Mouse (Mus musculus): Measurements from ENCODE around the gene AU022252. TPM values are rescaled to one million over a fixed set of nuclear protein-coding genes. Genes with fewer than 3 reads are reported as not detected.
A peak's percentile ranks its signal among the peaks of the same experiment; 100 is the strongest.

Gene AU022252
- polyA plus RNA-seq, 1 experiment from 2014 or later: 28.8 TPM

GRCm38 (mm10) chr4:119167068-119167467 lies 65.4 kb downstream of the AU022252 start:
- no peaks in the 10 kb centered on the region for H3K9me3 ChIP-seq (replicated peaks; ENCODE audit: control insufficient read depth, low read length)
- no peak overlapping the region for H3K4me3 ChIP-seq (ENCODE audit: low read depth, low read length)
- no peak for ATAC-seq
- H3K36me3 ChIP-seq (ENCODE audit: control insufficient read depth, insufficient read depth, low read length): peaks cover 26% of the 10 kb centered on the region
- no peaks in the 10 kb centered on the region for H3K4me1 ChIP-seq (ENCODE audit: control insufficient read depth, insufficient read depth, low read length)
- H3K27ac ChIP-seq (ENCODE audit: low read depth, low read length): no peak overlapping the region
- 87% methylated on average over 4 of the region's 4 CpGs for WGBS
- H3K4me2 ChIP-seq (ENCODE audit: low read length): no peak overlapping the region
- no peak for DNase-seq (ENCODE audit: low spot score)
- H3K9ac ChIP-seq (ENCODE audit: low read length): no peak overlapping the region
- no peaks in the 10 kb centered on the region for H3K27me3 ChIP-seq (replicated peaks; ENCODE audit: control insufficient read depth, insufficient read depth, low read length)

- no peaks in the 10 kb centered on the region for H3K27me3 ChIP-seq (replicated peaks; ENCODE audit: control insufficient read depth, insufficient read depth, low read length)
- ATAC-seq (no peak), DNase-seq (ENCODE audit: low spot score) (no peak)
- peaks cover 26% of the 10 kb centered on the region for H3K36me3 ChIP-seq (ENCODE audit: control insufficient read depth, insufficient read depth, low read length)
- no peak overlapping the region for H3K27ac ChIP-seq (ENCODE audit: low read depth, low read length)
- H3K4me1 ChIP-seq (ENCODE audit: control insufficient read depth, insufficient read depth, low read length): no peaks in the 10 kb centered on the region
- H3K9me3 ChIP-seq (replicated peaks; ENCODE audit: control insufficient read depth, low read length): no peaks in the 10 kb centered on the region
- H3K9ac ChIP-seq (ENCODE audit: low read length): no peak overlapping the region
- 83% methylated on average over 7 of the region's 7 CpGs for WGBS
- H3K4me2 ChIP-seq (ENCODE audit: low read length): no peak overlapping the region
- no peak overlapping the region for H3K4me3 ChIP-seq (ENCODE audit: low read depth, low read length)
Observed at GRCm38 (mm10) chr4:119165916-119166315, 66.6 kb downstream of the AU022252 start.

- 92% methylated on average over 4 of the region's 4 CpGs for WGBS
Observed at GRCm38 (mm10) chr4:119162990-119163389, 69.5 kb downstream of the AU022252 start.

GRCm38 (mm10) chr4:119161358-119161757 lies 71.2 kb downstream of the AU022252 start:
- Histone ChIP-seq H3K36me3 (ENCODE audit: control insufficient read depth, insufficient read depth, low read length) (no peaks in the 10 kb centered on the region), H3K4me3 (ENCODE audit: low read depth, low read length) (no peak overlapping the region), H3K27ac (ENCODE audit: low read depth, low read length) (no peak overlapping the region), H3K9me3 (replicated peaks; ENCODE audit: control insufficient read depth, low read length) (no peaks in the 10 kb centered on the region), H3K4me2 (ENCODE audit: low read length) (no peak overlapping the region), H3K4me1 (ENCODE audit: control insufficient read depth, insufficient read depth, low read length) (no peaks in the 10 kb centered on the region), H3K27me3 (replicated peaks; ENCODE audit: control insufficient read depth, insufficient read depth, low read length) (no peaks in the 10 kb centered on the region), H3K9ac (ENCODE audit: low read length) (no peak overlapping the region)
- no peak for DNase-seq (ENCODE audit: low spot score)
- ATAC-seq: no peak
- WGBS: 74% methylated on average over 3 of the region's 3 CpGs

More at GRCm38 (mm10) chr4:119162990-119163389, 69.5 kb downstream of the AU022252 start:
- ATAC-seq (no peak), DNase-seq (ENCODE audit: low spot score) (no peak)
- H3K27me3 ChIP-seq (replicated peaks; ENCODE audit: control insufficient read depth, insufficient read depth, low read length): no peaks in the 10 kb centered on the region
- no peaks in the 10 kb centered on the region for H3K9me3 ChIP-seq (replicated peaks; ENCODE audit: control insufficient read depth, low read length)
- peaks cover 2% of the 10 kb centered on the region; the same call in 1 of the 2 replicates for H3K36me3 ChIP-seq (ENCODE audit: control insufficient read depth, insufficient read depth, low read length)
- no peak overlapping the region for H3K27ac ChIP-seq (ENCODE audit: low read depth, low read length)
- no peak overlapping the region for H3K9ac ChIP-seq (ENCODE audit: low read length)
- H3K4me2 ChIP-seq (ENCODE audit: low read length): no peak overlapping the region
- no peaks in the 10 kb centered on the region for H3K4me1 ChIP-seq (ENCODE audit: control insufficient read depth, insufficient read depth, low read length)
- no peak overlapping the region for H3K4me3 ChIP-seq (ENCODE audit: low read depth, low read length)

- Histone ChIP-seq H3K27me3 (replicated peaks; ENCODE audit: control insufficient read depth, insufficient read depth, low read length) (no peaks in the 10 kb centered on the region), H3K4me3 (ENCODE audit: low read depth, low read length) (no peak overlapping the region), H3K9me3 (replicated peaks; ENCODE audit: control insufficient read depth, low read length) (no peaks in the 10 kb centered on the region), H3K4me1 (ENCODE audit: control insufficient read depth, insufficient read depth, low read length) (no peaks in the 10 kb centered on the region), H3K9ac (ENCODE audit: low read length) (no peak overlapping the region), H3K36me3 (ENCODE audit: control insufficient read depth, insufficient read depth, low read length) (no peaks in the 10 kb centered on the region), H3K4me2 (ENCODE audit: low read length) (no peak overlapping the region), H3K27ac (ENCODE audit: low read depth, low read length) (no peak overlapping the region)
- no peak for ATAC-seq
- 84% methylated on average over 5 of the region's 5 CpGs for WGBS
- no peak for DNase-seq (ENCODE audit: low spot score)
Observed at GRCm38 (mm10) chr4:119157891-119158290, 74.6 kb downstream of the AU022252 start.

- Histone ChIP-seq H3K9me3 (replicated peaks; ENCODE audit: control insufficient read depth, low read length) (no peaks in the 10 kb centered on the region), H3K36me3 (ENCODE audit: control insufficient read depth, insufficient read depth, low read length) (no peaks in the 10 kb centered on the region), H3K27ac (ENCODE audit: low read depth, low read length) (no peak overlapping the region), H3K4me1 (ENCODE audit: control insufficient read depth, insufficient read depth, low read length) (no peaks in the 10 kb centered on the region), H3K9ac (ENCODE audit: low read length) (no peak overlapping the region), H3K4me2 (ENCODE audit: low read length) (no peak overlapping the region), H3K4me3 (ENCODE audit: low read depth, low read length) (no peak overlapping the region), H3K27me3 (replicated peaks; ENCODE audit: control insufficient read depth, insufficient read depth, low read length) (no peaks in the 10 kb centered on the region)
- WGBS: 31% methylated on average over 2 of the region's 2 CpGs
- no peak for ATAC-seq
- DNase-seq (ENCODE audit: low spot score): peak; percentile 42
Observed at GRCm38 (mm10) chr4:119157186-119157585, 75.3 kb downstream of the AU022252 start.

Other genes starting within 250 kb of the AU022252 start
- 85.3 and 96.7 TPM in 2 replicates for gene Slc2a1, start 124.0 kb downstream of the AU022252 start, polyA plus RNA-seq (2014; fragmentation: Nextera tagmentation; extraction: Ambion mirVana)
- 4.2 and 4.3 TPM in 2 replicates for gene Zfp691, start 58.5 kb downstream of the AU022252 start, polyA plus RNA-seq (2014; fragmentation: Nextera tagmentation; extraction: Ambion mirVana)
- gene Ermap, start 42.7 kb downstream of the AU022252 start, polyA plus RNA-seq (2014; fragmentation: Nextera tagmentation; extraction: Ambion mirVana): 0.41 and 0.94 TPM in 2 replicates
- gene Svbp, start 37.4 kb downstream of the AU022252 start, polyA plus RNA-seq (2014; fragmentation: Nextera tagmentation; extraction: Ambion mirVana): 290 and 301 TPM in 2 replicates
- gene Tmem269, start 14.5 kb downstream of the AU022252 start, polyA plus RNA-seq (2014; fragmentation: Nextera tagmentation; extraction: Ambion mirVana): 0.22 and 0.48 TPM in 2 replicates
- gene P3h1, start 203 bp upstream of the AU022252 start, polyA plus RNA-seq (2014; fragmentation: Nextera tagmentation; extraction: Ambion mirVana): 8.0 and 9.5 TPM in 2 replicates
- 0.13 and 0.35 TPM in 2 replicates for gene Cldn19, start 22.7 kb upstream of the AU022252 start, polyA plus RNA-seq (2014; fragmentation: Nextera tagmentation; extraction: Ambion mirVana)
- 963 and 964 TPM in 2 replicates for gene Ybx1, start 61.9 kb upstream of the AU022252 start, polyA plus RNA-seq (2014; fragmentation: Nextera tagmentation; extraction: Ambion mirVana)
- gene Ppih, start 87.8 kb upstream of the AU022252 start, polyA plus RNA-seq (2014; fragmentation: Nextera tagmentation; extraction: Ambion mirVana): 84.1 and 95.8 TPM in 2 replicates
- 14.0 and 14.4 TPM in 2 replicates for gene Ccdc30, start 182.8 kb upstream of the AU022252 start, polyA plus RNA-seq (2014; fragmentation: Nextera tagmentation; extraction: Ambion mirVana)
- gene Ppcs, start 189.7 kb upstream of the AU022252 start, polyA plus RNA-seq (2014; fragmentation: Nextera tagmentation; extraction: Ambion mirVana): 17.1 and 23.0 TPM in 2 replicates
- gene Zmynd12, start 190.1 kb upstream of the AU022252 start, polyA plus RNA-seq (2014; fragmentation: Nextera tagmentation; extraction: Ambion mirVana): 0.30 and 0.38 TPM in 2 replicates